Mouse (Mus musculus): Measurements from ENCODE around the gene Rack1. TPM values are rescaled to one million over a fixed set of nuclear protein-coding genes. Genes with fewer than 3 reads are reported as not detected.
"Not testable (repeated sequence)": the region's sequence is repeated elsewhere in the genome, so short reads cannot be mapped to it uniquely, and the experiment has no call there.

Rack1 gene
- polyA plus RNA-seq, 1 experiment: 1,275 TPM

DNA sequence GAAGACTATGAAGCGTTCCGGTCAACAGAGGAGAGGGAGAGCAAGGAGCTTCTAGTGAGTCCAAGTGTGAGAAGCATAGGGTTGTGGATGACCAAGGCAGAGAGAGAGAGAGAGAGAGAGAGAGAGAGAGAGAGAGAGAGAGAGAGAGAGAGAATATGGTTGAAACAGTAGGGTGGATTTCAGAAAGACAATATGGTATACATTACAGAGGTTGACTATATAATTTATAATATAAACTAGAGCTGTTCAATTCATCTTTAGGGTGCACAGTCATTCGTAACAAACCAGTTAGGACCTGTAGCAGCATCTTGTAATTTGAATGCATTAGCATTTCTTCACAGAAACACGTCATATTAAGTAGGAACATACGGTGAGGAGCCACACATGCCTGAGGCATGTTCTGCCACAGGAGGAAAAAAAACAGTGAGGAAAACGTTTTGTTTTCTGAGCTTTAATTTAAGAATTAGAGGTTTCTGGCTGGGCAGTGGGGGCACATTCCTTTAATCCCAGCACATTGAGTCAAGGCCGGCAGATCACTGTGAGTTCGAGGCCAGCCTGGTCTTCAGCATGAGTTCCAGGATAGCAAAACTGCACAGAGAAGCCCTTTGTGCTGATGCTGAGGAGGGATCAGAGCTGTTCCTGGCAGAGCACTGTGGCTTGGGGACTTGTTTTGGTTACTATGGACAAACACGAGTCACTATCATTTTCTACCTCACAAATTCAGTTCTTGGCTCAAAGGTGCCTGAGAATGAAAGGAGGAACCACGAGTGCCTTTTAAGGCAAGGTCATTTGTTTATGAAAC, 38.9 kb downstream of the Rack1 start:
- no peak for DNase-seq (ENCODE audit: low spot score)

DNA sequence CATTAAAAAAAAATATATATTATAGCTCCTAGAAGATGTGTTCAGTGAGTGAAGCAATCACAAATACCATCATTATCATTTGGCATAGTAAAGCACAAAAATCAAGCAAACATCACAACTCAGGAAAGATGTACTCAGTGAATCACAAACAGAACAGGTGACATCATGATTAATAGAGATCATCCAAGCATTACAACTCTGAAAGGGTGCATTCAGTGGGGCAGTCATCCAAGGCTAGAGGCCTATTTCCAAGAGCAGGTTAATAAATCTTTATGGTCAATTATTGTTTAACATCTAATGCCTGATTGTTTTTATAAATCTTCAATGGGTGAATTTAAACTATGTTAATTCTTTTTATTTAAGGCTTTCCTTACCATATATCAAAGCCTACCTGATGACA, 40.7 kb downstream of the Rack1 start:
- no peak for DNase-seq (ENCODE audit: low spot score)

DNA sequence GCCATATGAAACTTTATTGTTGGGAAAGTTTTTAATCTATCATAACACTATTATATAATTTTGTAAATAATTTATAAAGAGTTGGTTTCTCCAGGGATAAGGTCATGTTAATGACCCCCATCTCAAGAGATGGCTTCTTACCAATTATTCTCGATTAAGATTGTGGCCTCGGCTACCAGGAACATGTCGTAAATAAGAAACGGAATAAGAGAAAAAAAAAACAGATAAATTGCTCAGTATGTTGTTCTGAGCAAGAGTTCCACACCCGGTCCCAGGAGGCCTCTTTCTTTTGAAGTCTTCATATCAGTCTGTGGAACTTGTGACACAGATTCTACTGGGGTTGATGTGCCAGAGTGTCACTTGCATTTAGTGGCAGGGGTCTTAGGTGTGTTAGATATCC, 41.1 kb downstream of the Rack1 start:
- DNase-seq (ENCODE audit: low spot score): no peak

DNA sequence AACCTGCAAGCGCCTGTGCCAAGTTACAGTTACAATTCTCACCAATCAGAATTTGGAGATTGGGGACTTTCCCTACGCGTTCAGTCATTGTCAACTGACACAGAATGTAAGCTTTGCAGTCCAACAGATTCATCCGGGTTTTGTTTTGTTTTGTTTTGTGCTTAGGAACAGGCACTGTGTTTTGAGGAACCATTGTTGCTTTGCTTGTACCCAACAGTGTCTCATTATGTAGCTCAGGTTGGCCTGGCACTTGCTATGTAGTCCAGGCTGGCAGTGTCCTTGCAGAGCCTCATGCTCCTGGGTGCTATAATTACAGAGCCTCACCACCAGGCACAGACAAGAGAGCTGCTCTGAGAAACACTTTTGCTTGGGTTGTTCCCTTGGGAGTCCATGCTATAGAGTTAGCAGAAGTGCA, 42.3 kb downstream of the Rack1 start:
- no peak for DNase-seq (ENCODE audit: low spot score)

DNA sequence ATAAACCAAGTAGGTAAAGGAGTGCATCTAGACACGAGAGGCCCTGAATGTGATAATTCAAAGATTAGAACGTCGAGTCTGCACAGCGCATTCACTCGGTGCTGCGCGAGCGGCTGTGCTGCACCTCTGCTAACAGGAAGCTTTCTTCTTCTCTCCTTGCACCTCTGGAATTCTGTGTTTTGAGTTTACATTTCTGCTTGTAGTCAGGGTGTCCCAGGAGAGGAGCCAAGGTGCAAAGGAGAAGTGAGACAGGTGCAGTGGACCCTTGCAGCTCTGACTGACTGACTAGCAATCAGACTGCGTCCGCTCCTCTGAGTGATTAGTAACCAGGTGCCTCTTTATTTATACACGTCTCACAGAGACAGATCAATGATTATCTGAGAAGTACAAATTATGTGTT, 43.1 kb downstream of the Rack1 start:
- no peak for DNase-seq (ENCODE audit: low spot score)

DNA sequence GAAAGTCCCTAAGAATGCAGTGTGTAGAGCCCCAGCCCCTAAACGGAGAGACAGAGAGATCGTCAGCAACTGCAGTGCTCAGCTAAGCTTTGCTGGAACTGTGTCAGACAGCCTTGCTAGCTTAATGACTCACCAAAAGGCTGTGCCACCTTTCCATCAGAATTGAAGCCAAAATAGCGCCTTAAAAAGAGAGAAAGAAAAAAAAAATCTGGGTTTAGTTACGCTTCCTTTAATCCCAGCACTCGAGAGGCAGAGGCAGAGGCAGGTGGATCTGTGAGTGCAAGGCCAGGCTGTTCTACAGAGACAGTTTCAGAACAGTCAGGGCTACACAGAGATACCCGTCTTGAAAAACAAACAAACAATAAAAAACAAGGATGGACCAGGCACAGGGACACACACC, 44.2 kb downstream of the Rack1 start:
- no peak for DNase-seq (ENCODE audit: low spot score)

DNA sequence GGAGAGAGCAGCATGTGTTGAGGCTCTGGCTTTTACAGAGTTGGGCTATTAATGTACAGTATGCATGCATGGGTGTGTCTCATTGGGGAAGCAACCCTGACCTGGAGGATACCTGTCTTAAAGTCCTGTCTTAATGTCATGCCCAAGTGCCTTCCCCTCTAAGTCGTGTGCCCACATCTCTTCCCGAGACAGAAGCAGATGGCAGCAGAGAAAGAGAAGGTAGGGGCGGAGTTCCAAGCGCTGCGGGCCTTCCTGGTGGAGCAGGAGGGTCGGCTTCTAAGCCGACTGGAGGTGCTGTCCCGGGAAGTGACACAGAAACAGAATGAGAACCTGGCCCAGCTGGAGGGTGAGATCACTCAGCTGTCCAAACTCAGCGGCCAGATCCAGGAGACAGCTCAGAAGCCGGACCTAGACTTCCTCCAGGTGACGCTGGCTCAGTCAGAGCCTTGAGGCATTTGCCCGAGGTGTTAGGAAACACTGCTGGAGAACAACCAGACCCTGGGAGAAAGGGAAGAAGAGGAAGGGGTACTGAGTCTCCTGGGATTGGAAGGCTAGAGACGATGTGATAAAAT, 45.2 kb downstream of the Rack1 start:
- no peak for DNase-seq (ENCODE audit: low spot score)

DNA sequence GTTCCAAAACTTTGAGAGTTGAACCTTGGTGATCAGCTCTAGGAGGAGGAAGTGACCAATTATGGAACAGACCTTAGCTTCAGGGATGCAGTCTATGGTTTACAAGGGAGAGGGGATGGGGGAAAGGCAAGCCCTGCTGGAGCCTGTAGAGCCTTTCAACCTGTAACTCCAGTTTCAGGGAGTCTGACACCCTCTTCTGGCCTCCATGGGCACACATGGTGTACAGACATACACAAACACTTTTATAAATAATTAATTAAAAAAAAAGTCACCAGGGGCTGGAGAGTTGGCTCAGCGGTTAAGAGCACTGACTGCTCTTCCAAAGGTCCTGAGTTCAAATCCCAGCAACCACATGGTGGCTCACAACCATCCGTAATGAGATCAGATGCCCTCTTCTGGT, 46.2 kb downstream of the Rack1 start:
- DNase-seq (ENCODE audit: low spot score): not testable (repeated sequence)

DNA sequence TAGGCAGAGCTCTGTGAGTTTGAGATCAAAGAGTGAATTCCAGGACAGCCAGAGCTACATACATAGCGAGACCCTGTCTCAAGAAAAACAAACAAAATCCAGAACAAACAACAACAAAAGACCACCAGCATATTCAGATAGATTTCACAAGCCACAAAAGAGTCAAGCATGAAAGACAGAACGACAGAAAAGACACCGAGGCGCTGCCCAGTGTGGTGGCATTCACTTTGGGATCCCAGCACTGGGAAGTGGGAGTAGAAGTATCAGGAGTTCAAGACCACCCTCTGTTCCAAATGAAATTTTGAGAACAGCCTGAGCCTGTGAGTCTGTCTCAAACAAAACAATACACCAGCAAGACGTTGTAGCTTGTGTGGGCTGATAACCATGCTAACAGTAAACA, 46.7 kb downstream of the Rack1 start:
- no peak for DNase-seq (ENCODE audit: low spot score)

DNA sequence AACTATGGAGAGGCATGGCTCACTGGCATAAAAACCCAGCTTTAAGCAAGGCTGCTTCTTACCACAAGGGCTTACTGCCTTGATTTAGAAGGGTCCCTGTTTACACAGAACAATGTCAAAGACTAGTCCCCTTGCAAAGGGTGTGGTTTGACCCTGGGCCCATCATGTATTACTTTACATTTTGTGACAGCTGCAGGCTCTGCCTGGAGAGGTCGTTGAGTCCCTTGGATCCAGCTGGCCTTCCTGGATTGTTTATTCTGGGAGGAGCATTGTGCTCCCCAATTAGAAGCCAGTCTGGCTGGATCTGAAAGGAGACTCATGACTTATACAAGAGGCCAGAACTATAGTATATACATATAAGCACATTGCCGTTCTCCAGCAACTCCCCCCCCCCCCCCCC, 50.1 kb downstream of the Rack1 start:
- no peak for DNase-seq (ENCODE audit: low spot score)

DNA sequence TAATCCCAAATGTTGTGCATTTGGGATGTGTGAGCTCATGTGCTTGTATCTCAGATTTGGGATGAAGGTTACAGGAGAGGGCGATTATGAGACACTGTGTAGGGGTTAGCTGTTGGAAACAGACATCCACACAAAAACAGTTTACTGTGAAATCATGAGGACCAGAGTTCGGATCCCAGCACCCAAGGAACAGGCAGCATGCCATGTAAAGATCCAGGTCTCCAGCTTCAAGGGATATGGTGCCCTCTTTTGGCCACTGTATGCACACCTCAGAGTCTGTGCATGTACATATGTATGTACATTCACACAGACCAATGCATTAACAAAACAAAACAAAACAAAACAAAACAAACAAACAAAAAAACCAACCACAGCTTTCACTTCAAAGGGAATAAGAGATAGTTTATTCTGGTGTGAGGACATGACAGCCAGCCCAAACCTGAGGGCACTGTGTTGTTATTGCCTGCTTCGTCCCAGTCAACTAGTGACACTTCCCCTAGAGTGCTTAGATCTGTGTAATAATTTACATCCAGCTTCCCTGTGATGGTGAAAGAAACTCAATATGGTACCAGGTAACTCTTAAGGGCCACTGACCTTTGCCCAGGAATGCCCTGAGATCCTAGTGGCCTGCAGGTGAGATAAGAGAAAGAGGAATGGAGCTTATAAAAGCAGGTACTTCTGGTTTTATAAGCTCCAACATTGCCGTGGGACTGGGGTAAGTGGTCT, 51.3 kb downstream of the Rack1 start:
- no peak for DNase-seq (ENCODE audit: low spot score)

DNA sequence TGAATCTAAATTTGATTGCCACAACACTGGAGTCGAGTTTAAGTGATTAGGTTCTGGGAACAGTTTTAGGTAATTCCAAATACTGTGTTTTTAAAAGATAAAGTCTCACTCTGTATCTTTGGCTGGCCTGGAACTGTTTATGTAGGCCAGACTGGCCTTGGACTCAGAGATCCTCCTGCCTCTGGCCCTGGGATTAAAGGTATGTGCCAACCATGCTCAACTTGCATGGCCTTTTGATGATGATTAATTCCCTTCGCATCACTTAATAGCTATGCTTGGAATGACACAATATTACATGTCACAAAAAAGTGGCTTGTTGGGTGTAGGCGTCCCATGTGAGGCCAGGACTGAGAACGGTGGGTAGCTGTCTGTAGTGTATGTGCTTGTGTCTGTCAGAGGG, 52.1 kb downstream of the Rack1 start:
- no peak for DNase-seq (ENCODE audit: low spot score)

DNA sequence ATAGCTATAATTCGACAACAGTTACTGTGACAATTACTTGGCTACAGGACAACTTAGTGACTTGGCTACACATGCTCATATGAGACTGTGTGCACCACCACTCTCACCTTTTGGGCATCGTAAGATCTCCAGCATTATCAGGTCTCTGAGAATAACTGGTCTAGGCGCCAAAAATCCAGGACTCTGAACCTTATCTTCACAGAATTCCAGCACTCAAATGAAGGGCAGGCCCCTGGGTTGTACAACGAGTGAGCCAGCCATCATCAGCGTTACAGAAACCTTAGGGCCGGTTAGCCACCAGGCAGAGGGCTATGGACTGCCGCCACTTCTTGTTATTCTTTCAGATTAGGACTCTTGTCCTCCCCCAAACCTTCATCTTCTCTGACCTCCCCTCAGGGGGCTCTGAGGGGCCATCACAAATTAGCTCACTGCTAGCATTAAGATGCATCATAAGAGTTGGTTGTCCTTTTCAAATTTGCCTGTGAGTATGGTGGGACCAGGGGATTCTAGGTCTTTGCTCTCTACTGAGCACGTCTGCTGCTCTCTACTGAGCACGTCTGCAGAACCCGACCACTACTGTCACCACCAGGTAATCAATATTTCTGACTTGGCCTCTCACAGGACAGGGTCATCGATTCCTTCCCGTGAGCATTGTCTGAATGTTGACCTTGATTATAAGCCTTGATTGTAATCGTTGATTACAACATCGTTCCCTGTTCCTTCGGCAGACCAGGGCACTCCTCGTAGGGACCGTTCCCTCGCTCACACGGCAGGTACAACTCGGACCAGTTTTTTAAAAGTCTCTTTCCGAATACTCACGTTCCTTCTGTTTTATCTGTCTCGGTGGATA, 52.7 kb downstream of the Rack1 start:
- DNase-seq (ENCODE audit: low spot score): no peak

DNA sequence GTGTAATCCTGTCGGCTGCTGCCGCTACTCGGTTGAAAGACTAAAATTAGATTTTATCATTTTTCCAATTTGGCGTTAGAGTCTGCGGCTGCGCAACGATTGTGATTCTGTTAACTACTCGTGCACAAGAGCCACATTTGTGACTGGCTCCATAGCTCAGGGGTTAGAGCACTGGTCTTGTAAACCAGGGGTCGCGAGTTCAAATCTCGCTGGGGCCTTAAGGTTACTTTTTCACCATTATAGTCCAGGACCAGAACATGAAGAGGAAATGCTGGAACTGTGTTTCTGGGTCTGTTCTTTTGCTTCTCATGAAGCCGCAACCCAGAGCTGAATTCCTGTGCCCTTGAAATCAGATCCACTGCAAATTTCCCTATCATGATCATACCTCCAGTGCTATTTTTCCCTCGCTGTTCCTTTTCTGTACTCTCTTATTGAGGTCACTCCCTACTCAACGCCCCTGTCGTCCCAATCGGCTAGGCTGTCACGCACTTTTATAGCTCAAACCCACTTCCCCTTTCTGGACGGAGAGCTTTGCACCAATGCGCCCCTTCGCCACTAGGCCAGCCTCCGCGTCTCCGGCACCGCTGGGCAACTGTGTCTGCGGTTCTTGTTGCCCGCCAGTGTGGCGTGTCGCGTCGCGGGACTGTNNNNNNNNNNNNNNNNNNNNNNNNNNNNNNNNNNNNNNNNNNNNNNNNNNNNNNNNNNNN, 53.5 kb downstream of the Rack1 start:
- peak; percentile 93 for DNase-seq (ENCODE audit: low spot score)

Other genes with a start within 250 kb of the Rack1 start
- 34.8 and 37.5 TPM in 2 replicates for gene Trim41, start 17.0 kb downstream of the Rack1 start, polyA plus RNA-seq (2012; rRNA removed)
- 14.9 and 16.1 TPM in 2 replicates for gene Trim7, start 25.8 kb downstream of the Rack1 start, polyA plus RNA-seq (2012; rRNA removed)
- 20.8 and 23.2 TPM in 2 replicates for gene Gm12184, start 26.3 kb downstream of the Rack1 start, polyA plus RNA-seq (2012; rRNA removed)
- 30.5 and 54.8 TPM in 2 replicates for gene Irgm1, start 71.4 kb downstream of the Rack1 start, polyA plus RNA-seq (2012; rRNA removed)
- gene Gm5431, start 101.9 kb downstream of the Rack1 start, polyA plus RNA-seq (2012; rRNA removed): 0.98 and 1.6 TPM in 2 replicates
- 8.6 and 13.8 TPM in 2 replicates for gene Psme2b, start 145.9 kb downstream of the Rack1 start, polyA plus RNA-seq (2012; rRNA removed)
- gene Olfr56, start 178.6 kb downstream of the Rack1 start, polyA plus RNA-seq (2012; rRNA removed): 0.34 and 0.74 TPM in 2 replicates
- 1.9 and 3.4 TPM in 2 replicates for gene 9930111J21Rik1, start 179.1 kb downstream of the Rack1 start, polyA plus RNA-seq (2012; rRNA removed)
- gene Gm12185, start 191.9 kb downstream of the Rack1 start, polyA plus RNA-seq (2012; rRNA removed): 0.58 and 1.5 TPM in 2 replicates
- 6.4 and 10.5 TPM in 2 replicates for gene Tgtp1, start 193.8 kb downstream of the Rack1 start, polyA plus RNA-seq (2012; rRNA removed)

Measured in urinary bladder, adult 2 months (tissue).